Mouse (Mus musculus) adrenal gland, postnatal 25 days (tissue): ENCODE measurements around the gene Ppy. TPM values are rescaled to one million over a fixed set of nuclear protein-coding genes. Genes with fewer than 3 reads are reported as not detected.

Experiments
- total RNA-seq: library from RNA; stranded (reverse); gene quantifications from 2 replicates; pipeline ENCODE4 v1.2.3, GENCODE M21; 2021

Ppy gene
- total RNA-seq, 1 experiment from 2014 or later = not detected

Other genes starting within 250 kb of the Ppy start
- 4.5 and 5.0 TPM in 2 replicates for gene Meox1, start 206.9 kb downstream of the Ppy start, total RNA-seq
- gene Sost, start 134.3 kb downstream of the Ppy start, total RNA-seq = not detected in 2 replicates
- gene Cfap97d1, start 117.0 kb downstream of the Ppy start, total RNA-seq = not detected in 2 replicates
- gene Dusp3, start 114.3 kb downstream of the Ppy start, total RNA-seq = 77.9 and 78.9 TPM in 2 replicates
- gene Mpp3, start 72.9 kb downstream of the Ppy start, total RNA-seq = 10.4 and 12.6 TPM in 2 replicates
- gene Cd300lg, start 59.8 kb downstream of the Ppy start, total RNA-seq = 36.8 and 46.2 TPM in 2 replicates
- 8.7 and 11.8 TPM in 2 replicates for gene Mpp2, start 12.8 kb downstream of the Ppy start, total RNA-seq
- not detected in 2 replicates for gene Pyy, start 6.5 kb upstream of the Ppy start, total RNA-seq
- 0.27 and 1.3 TPM in 2 replicates for gene Nags, start 44.2 kb upstream of the Ppy start, total RNA-seq
- gene Tmem101, start 55.1 kb upstream of the Ppy start, total RNA-seq = 14.2 and 22.1 TPM in 2 replicates
- gene Lsm12, start 84.0 kb upstream of the Ppy start, total RNA-seq = 72.6 and 92.6 TPM in 2 replicates
- 132 and 143 TPM in 2 replicates for gene G6pc3, start 88.3 kb upstream of the Ppy start, total RNA-seq
- gene Hdac5, start 128.8 kb upstream of the Ppy start, total RNA-seq = 79.9 and 117 TPM in 2 replicates
- gene BC030867, start 147.6 kb upstream of the Ppy start, total RNA-seq = 1.3 and 1.5 TPM in 2 replicates
- 0.36 TPM in 1 of 2 replicates, not detected in the other for gene Asb16, start 167.4 kb upstream of the Ppy start, total RNA-seq
- 50.6 and 63.0 TPM in 2 replicates for gene Tmub2, start 183.6 kb upstream of the Ppy start, total RNA-seq
- 53.6 and 62.4 TPM in 2 replicates for gene Atxn7l3, start 195.3 kb upstream of the Ppy start, total RNA-seq
- gene Ubtf, start 218.4 kb upstream of the Ppy start, total RNA-seq = 113 and 116 TPM in 2 replicates